Mouse (Mus musculus) liver, embryonic 16.5 days (tissue): ENCODE measurements at regions not wholly inside any gene's neighbourhood (a gene's known extent, or its start where the extent isn't known, plus 50 kb on each side); places are given as distances from the start of the nearest gene placed in this dataset.

Source experiments
- ATAC-seq: fragments of 200-750 bp; cut with Nextera tagmentation; 2 replicates; pipeline ENCODE4 v1.8.0; 2017; ENCODE audit warnings: low read depth, mild to moderate bottlenecking, moderate number of reproducible peaks, moderate library complexity
- H3K27ac ChIP-seq: fragments of 300-500 bp; sonication (generic); 2 replicates; pipeline ENCODE4 v1.5.1; 2014; ENCODE audit warnings: mild to moderate bottlenecking, low read length
- H3K27me3 ChIP-seq: fragments of 300-500 bp; sonication (generic); 2 replicates; pipeline ENCODE4 v1.6.1; 2014; ENCODE audit warnings: low read depth, low read length, mixed read lengths; ENCODE audit not compliant: control insufficient read depth, insufficient read depth
- H3K36me3 ChIP-seq: fragments of 300-500 bp; sonication (generic); 2 replicates; pipeline ENCODE4 v1.6.1; 2014; ENCODE audit warnings: mild to moderate bottlenecking; ENCODE audit not compliant: control insufficient read depth, insufficient read depth
- H3K4me1 ChIP-seq: fragments of 300-500 bp; sonication (generic); 2 replicates; pipeline ENCODE4 v1.6.1; 2014; ENCODE audit warnings: low read depth, low read length, mixed read lengths; ENCODE audit not compliant: control insufficient read depth
- H3K4me2 ChIP-seq: fragments of 300-500 bp; sonication (generic); 2 replicates; pipeline ENCODE4 v1.6.1; 2014; ENCODE audit warnings: low read depth, low read length, mixed read lengths
- H3K4me3 ChIP-seq: fragments of 300-500 bp; sonication (generic); 2 replicates; pipeline ENCODE4 v1.5.1; 2014; ENCODE audit warnings: low read depth, mild to moderate bottlenecking, low read length
- H3K9ac ChIP-seq: fragments of 300-500 bp; sonication (generic); 2 replicates; pipeline ENCODE4 v1.6.1; 2014; ENCODE audit warnings: low read depth, low read length
- H3K9me3 ChIP-seq: fragments of 300-500 bp; sonication (generic); replicated peaks from 2 replicates; pipeline ENCODE4 v1.6.1; 2016; ENCODE audit warnings: low read length; ENCODE audit not compliant: control insufficient read depth
- WGBS: fragments of 180-500 bp; shearing (Covaris S2); extraction: QIAGEN DNeasy Blood & Tissue Kit; methylation state at CpG from one replicate; pipeline ENCODE4 v1.1.7; 2014; ENCODE audit not compliant: insufficient replicate concordance; 5-methylcytosine and 5-hydroxymethylcytosine counted together

- H3K4me1 ChIP-seq = no peaks in the 10 kb centered on the region
- H3K4me2 ChIP-seq = no peak overlapping the region
- H3K36me3 ChIP-seq = no peaks in the 10 kb centered on the region
- H3K4me3 ChIP-seq = no peak overlapping the region
- no peak for ATAC-seq
- no peaks in the 10 kb centered on the region for H3K27me3 ChIP-seq
- no peaks in the 10 kb centered on the region for H3K9me3 ChIP-seq
- H3K27ac ChIP-seq = no peak overlapping the region
- WGBS = 65% methylated on average over 10 of the region's 10 CpGs
- H3K9ac ChIP-seq = no peak overlapping the region
Measured at GRCm38 (mm10) chr1:88878831-88879230, 176.8 kb upstream of the Arl4c start.

GRCm38 (mm10) chr1:88879367-88879766, 177.3 kb upstream of the Arl4c start:
- Histone ChIP-seq H3K27ac (no peak overlapping the region), H3K4me3 (no peak overlapping the region), H3K9me3 (no peaks in the 10 kb centered on the region), H3K27me3 (no peaks in the 10 kb centered on the region), H3K36me3 (no peaks in the 10 kb centered on the region), H3K4me2 (no peak overlapping the region), H3K9ac (no peak overlapping the region), H3K4me1 (no peaks in the 10 kb centered on the region)
- 56% methylated on average over 5 of the region's 5 CpGs for WGBS
- ATAC-seq = no peak

GRCm38 (mm10) chr1:88891041-88891440, 179.2 kb upstream of the Sh3bp4 start:
- no peaks in the 10 kb centered on the region for H3K36me3 ChIP-seq
- no peak overlapping the region for H3K27ac ChIP-seq
- H3K4me3 ChIP-seq = no peak overlapping the region
- no peaks in the 10 kb centered on the region for H3K9me3 ChIP-seq
- H3K4me1 ChIP-seq = no peaks in the 10 kb centered on the region
- no peaks in the 10 kb centered on the region for H3K27me3 ChIP-seq
- no peak overlapping the region for H3K9ac ChIP-seq
- no peak for ATAC-seq
- H3K4me2 ChIP-seq = no peak overlapping the region
- whole genome bisulfite sequencing = 77% methylated on average over 4 of the region's 4 CpGs

DNA sequence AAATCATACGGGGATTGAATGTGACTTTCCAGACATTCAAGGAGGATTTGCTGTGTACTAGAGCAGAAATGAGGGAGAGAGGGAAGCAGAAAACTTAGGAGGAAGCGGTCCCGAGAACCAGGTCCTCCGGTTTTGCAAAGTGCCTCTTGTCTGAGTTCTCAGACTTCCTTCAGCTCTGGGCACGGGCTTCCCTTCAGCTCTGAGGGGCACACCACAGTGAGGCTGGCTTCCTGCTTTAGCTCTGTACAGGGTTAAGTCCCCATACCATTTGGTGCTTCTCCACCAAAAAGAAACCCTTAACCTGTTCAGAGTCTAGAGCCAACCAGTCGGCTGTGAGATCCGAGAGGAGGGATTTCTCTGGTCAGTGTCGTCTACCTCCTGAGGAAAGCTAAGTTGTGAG, 167.8 kb upstream of the Sh3bp4 start:
- no peak overlapping the region for H3K4me3 ChIP-seq
- no peak overlapping the region for H3K27ac ChIP-seq
- ATAC-seq = no peak
- H3K4me2 ChIP-seq = no peak overlapping the region
- no peak overlapping the region for H3K9ac ChIP-seq
- H3K27me3 ChIP-seq = no peaks in the 10 kb centered on the region
- H3K9me3 ChIP-seq = no peaks in the 10 kb centered on the region
- H3K36me3 ChIP-seq = no peaks in the 10 kb centered on the region
- WGBS = 40% methylated on average over 8 of the region's 8 CpGs
- no peaks in the 10 kb centered on the region for H3K4me1 ChIP-seq

DNA sequence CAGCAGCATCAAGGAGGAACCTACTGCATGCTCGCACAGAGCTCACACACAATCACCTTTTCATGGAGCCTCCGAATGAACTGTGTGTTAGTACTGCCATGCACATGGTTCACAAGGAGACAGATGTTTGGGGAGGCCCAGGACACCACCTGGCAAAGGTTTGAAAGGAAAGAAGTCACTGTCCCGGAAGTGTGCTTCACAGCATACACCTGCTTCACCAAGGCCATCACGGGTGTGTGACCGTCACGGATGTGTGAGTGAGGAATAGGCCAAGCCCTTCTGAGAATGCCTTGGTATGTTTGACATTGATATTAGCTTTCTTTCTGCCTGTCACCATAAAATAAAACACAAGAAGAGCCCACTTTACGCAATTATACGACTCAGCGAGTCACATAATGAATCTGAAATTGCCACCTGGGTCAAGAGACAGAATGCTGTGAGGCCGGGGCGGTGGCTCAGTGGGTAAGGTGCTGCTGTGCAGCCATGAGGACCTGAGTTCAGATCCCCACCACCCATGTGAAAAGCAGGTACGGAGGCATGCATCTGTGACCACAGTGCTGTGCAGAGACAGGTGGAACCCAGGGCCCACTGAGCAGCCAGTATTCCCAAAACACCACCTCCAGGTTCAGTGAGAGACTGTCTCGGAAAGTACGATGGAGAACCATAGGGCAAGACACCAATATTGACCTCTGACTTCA, 162.3 kb upstream of the Sh3bp4 start:
- Histone ChIP-seq H3K9ac (no peak overlapping the region), H3K4me3 (no peak overlapping the region), H3K27ac (no peak overlapping the region), H3K4me2 (no peak overlapping the region), H3K27me3 (no peaks in the 10 kb centered on the region), H3K4me1 (no peaks in the 10 kb centered on the region), H3K9me3 (no peaks in the 10 kb centered on the region), H3K36me3 (no peaks in the 10 kb centered on the region)
- ATAC-seq = no peak
- 75% methylated on average over 14 of the region's 14 CpGs for WGBS

- no peak overlapping the region for H3K4me2 ChIP-seq
- no peak overlapping the region for H3K4me3 ChIP-seq
- ATAC-seq = no peak
- no peaks in the 10 kb centered on the region for H3K4me1 ChIP-seq
- H3K27ac ChIP-seq = no peak overlapping the region
- H3K9ac ChIP-seq = no peak overlapping the region
- no peaks in the 10 kb centered on the region for H3K27me3 ChIP-seq
- H3K9me3 ChIP-seq = no peaks in the 10 kb centered on the region
- WGBS = 57% methylated on average over 8 of the region's 8 CpGs
- H3K36me3 ChIP-seq = no peaks in the 10 kb centered on the region
Measured at GRCm38 (mm10) chr1:88908683-88909082, 161.5 kb upstream of the Sh3bp4 start.

DNA sequence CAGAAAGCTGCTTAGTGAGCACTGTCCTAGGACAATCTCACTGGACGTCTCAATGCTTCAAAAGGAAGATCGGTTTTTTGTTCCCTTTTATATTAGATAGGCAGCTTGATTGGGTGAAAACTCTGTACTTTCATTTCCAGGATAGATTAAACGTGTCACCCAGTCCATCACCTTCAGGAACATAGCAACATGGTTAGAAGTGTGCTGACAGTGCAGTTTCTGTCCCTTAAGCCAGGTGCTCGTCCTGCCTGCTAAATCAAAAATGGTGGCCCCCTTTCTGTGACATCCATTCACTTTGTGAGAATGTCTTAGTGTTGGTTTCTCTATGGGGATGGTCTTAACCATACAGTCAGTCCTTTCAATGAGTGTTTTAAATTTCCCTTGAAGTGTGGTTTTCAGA, 160.9 kb upstream of the Sh3bp4 start:
- Histone ChIP-seq H3K9ac (no peak overlapping the region), H3K36me3 (no peaks in the 10 kb centered on the region), H3K27me3 (no peaks in the 10 kb centered on the region), H3K4me2 (no peak overlapping the region), H3K4me1 (no peaks in the 10 kb centered on the region), H3K9me3 (no peaks in the 10 kb centered on the region), H3K4me3 (no peak overlapping the region), H3K27ac (no peak overlapping the region)
- ATAC-seq = no peak
- 49% methylated on average over 4 of the region's 4 CpGs for WGBS

GRCm38 (mm10) chr1:88909864-88910573, 160.2 kb upstream of the Sh3bp4 start:
- no peak overlapping the region for H3K27ac ChIP-seq
- no peaks in the 10 kb centered on the region for H3K4me1 ChIP-seq
- no peak for ATAC-seq

DNA sequence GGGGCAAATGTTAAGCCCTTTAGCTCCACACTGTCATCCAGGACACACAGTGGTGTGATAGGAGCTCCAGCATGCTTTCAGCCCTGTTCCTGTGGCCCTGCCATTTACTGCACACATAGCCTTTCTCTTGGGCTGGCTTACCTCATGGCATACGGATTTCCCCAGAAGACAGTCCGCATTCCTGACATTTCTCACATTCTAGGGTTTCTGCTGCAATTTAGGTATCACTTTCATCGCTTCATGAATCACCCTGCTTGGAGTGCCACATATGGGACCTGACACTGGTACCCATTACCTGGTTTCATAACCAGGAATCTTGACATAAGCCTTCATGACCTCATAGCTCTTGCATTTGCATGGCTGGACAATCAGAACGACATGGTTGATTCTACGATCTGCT, 158.5 kb upstream of the Sh3bp4 start:
- Histone ChIP-seq H3K36me3 (no peaks in the 10 kb centered on the region), H3K9ac (no peak overlapping the region), H3K27me3 (no peaks in the 10 kb centered on the region), H3K4me2 (no peak overlapping the region), H3K27ac (no peak overlapping the region), H3K4me1 (no peaks in the 10 kb centered on the region), H3K9me3 (no peaks in the 10 kb centered on the region), H3K4me3 (no peak overlapping the region)
- no peak for ATAC-seq
- WGBS = 62% methylated on average over 5 of the region's 5 CpGs

More at GRCm38 (mm10) chr1:88909864-88910573, 160.2 kb upstream of the Sh3bp4 start:
- H3K27me3 ChIP-seq = no peaks in the 10 kb centered on the region
- no peak overlapping the region for H3K4me3 ChIP-seq
- H3K9me3 ChIP-seq = no peaks in the 10 kb centered on the region
- 53% methylated on average over 6 of the region's 6 CpGs for WGBS
- no peaks in the 10 kb centered on the region for H3K36me3 ChIP-seq
- no peak overlapping the region for H3K4me2 ChIP-seq
- H3K9ac ChIP-seq = no peak overlapping the region
